Comparison of ENCODE assay signal across 27 mouse cellular contexts in genomic region chr4:87115726-87116125, GRCm38 (mm10).
DNase-seq lines count a peak whose midpoint lies in the region; ATAC-seq and TF ChIP-seq lines count a peak whose summit lies in the region.
"Had no signal": no experiment of that assay in that cellular context is flagged by ENCODE, and none has a peak within 500 bp of the region (broad histone marks: within the 10 kb centered on the region; RNA-seq: fewer than 3 reads in every experiment).

No protein-coding gene starts in this region.

- TF ChIP-seq POLR2A in brain, embryonic 14.5 days (IDR thresholded peaks at IDR 0.05; ENCODE audit: borderline replicate concordance, extremely low read depth, insufficient read depth, insufficient read length, poor library complexity, severe bottlenecking): no peak

- no peak for DNase-seq in frontal cortex, adult 2 months (ENCODE audit: extremely low spot score in 1 of 2, low spot score in 1 of 2)
- DNase-seq in heart, postnatal 4 days: no peak
- no peak for DNase-seq in layer of hippocampus, adult 2 months (ENCODE audit: low spot score in 2 of 2)
- no peak for DNase-seq in layer of hippocampus, postnatal 25 days (ENCODE audit: extremely low spot score in 1 of 2, low spot score in 1 of 2)
- DNase-seq in brain, embryonic 14.5 days (ENCODE audit: low read depth): peak; percentile 8
- no peak for DNase-seq in thymus, postnatal 0 days (ENCODE audit: low spot score)
- DNase-seq: adrenal gland, postnatal 14 days; cerebellum, adult 11-12 months; cerebellum, adult 9-11 months; gastrocnemius, postnatal 14 days; kidney, adult 8-10 months; kidney, postnatal 4 days; liver, postnatal 0 days; lung, postnatal 36 days; right cerebral cortex, postnatal 4 days; thymus, adult 18-20 months; thymus, postnatal 36 days had no signal

- no peak overlapping the region for H3K9ac ChIP-seq in heart, embryonic 14.5 days (ENCODE audit: low read length)
- H3K9ac ChIP-seq: forebrain, embryonic 15.5 days; limb, embryonic 13.5 days; liver, embryonic 12.5 days; liver, postnatal 0 days; neural tube, embryonic 13.5 days had no signal

- H3K4me3 ChIP-seq in heart, embryonic 14.5 days (ENCODE audit: control insufficient read depth in 1 of 2, insufficient read depth in 1 of 2, low read depth in 1 of 2, low read length in 2 of 2): no peak overlapping the region
- no peak overlapping the region for H3K4me3 ChIP-seq in layer of hippocampus, adult 2 months
- H3K4me3 ChIP-seq: forebrain, embryonic 15.5 days; limb, embryonic 13.5 days; liver, embryonic 12.5 days; neural tube, embryonic 13.5 days had no signal

- no peaks in the 10 kb centered on the region for H3K9me3 ChIP-seq in heart, embryonic 14.5 days (ENCODE audit: control insufficient read depth, low read length)
- H3K9me3 ChIP-seq: forebrain, embryonic 15.5 days; limb, embryonic 13.5 days; liver, embryonic 12.5 days; neural tube, embryonic 13.5 days had no signal

- H3K27me3 ChIP-seq in heart, embryonic 14.5 days (ENCODE audit: control insufficient read depth, insufficient read depth, low read length): no peaks in the 10 kb centered on the region
- H3K27me3 ChIP-seq: forebrain, embryonic 15.5 days; limb, embryonic 13.5 days; liver, embryonic 12.5 days; neural tube, embryonic 13.5 days had no signal

- peak overlapping the region; percentile 54 to 62; a peak in 3 of 4 replicates for H3K27ac ChIP-seq in heart, embryonic 14.5 days (replicated peaks in 1 of 2; ENCODE audit: control insufficient read depth in 1 of 2, insufficient read depth in 1 of 2, low read depth in 2 of 2, low read length in 2 of 2)
- H3K27ac ChIP-seq in layer of hippocampus, adult 2 months: peak overlapping the region; percentile 68
- H3K27ac ChIP-seq: forebrain, embryonic 15.5 days; kidney, postnatal 0 days; limb, embryonic 13.5 days; liver, embryonic 12.5 days; neural tube, embryonic 13.5 days; stomach, postnatal 0 days had no signal

- H3K4me1 ChIP-seq in heart, embryonic 14.5 days (ENCODE audit: control insufficient read depth in 2 of 2, insufficient read depth in 2 of 2, low read length in 2 of 2): peaks cover 5 to 7% of the 10 kb centered on the region in 2 experiments; a peak in 2 of 4 replicates
- H3K4me1 ChIP-seq: forebrain, embryonic 15.5 days; limb, embryonic 13.5 days; liver, embryonic 12.5 days; neural tube, embryonic 13.5 days had no signal

- ATAC-seq in frontal cortex, adult (ENCODE audit: low TSS enrichment): peak; percentile 22
- no peak for ATAC-seq in heart, embryonic 14.5 days (ENCODE audit: insufficient number of reproducible peaks, insufficient read depth, low FRiP score, low read depth)
- ATAC-seq: forebrain, embryonic 15.5 days; hindbrain, embryonic 16.5 days; liver, embryonic 12.5 days; liver, postnatal 0 days had no signal

- 39% methylated on average over 4 of the region's 4 CpGs for WGBS in heart, embryonic 14.5 days

- TF ChIP-seq CTCF in layer of hippocampus, adult 2 months (conservative IDR thresholded peaks at IDR 0.05): no peak
- no peak for TF ChIP-seq CTCF in brain, embryonic 14.5 days (IDR thresholded peaks at IDR 0.05; ENCODE audit: borderline replicate concordance, extremely low read depth, insufficient read depth, insufficient read length)

- H3K4me2 ChIP-seq in heart, embryonic 14.5 days (ENCODE audit: low read length): no peak overlapping the region
- H3K4me2 ChIP-seq: forebrain, embryonic 15.5 days; limb, embryonic 13.5 days; liver, embryonic 12.5 days; midbrain, embryonic 11.5 days; neural tube, embryonic 13.5 days had no signal

- no peaks in the 10 kb centered on the region for H3K36me3 ChIP-seq in heart, embryonic 14.5 days (ENCODE audit: control insufficient read depth, insufficient read depth, low read length)
- H3K36me3 ChIP-seq: forebrain, embryonic 15.5 days; limb, embryonic 13.5 days; liver, embryonic 12.5 days; neural tube, embryonic 13.5 days had no signal
